26 mouse cellular contexts compared by ENCODE assay signal in genomic region chr6:121009651-121010050, GRCm38 (mm10).
"Had no signal": no experiment of that assay in that cellular context is flagged by ENCODE, and none has a peak within 500 bp of the region (broad histone marks: within the 10 kb centered on the region; RNA-seq: fewer than 3 reads in every experiment).

No protein-coding gene starts in this region.

- H3K9me3 ChIP-seq: embryonic facial prominence, embryonic 10.5 days; embryonic facial prominence, embryonic 12.5 days; embryonic facial prominence, embryonic 13.5 days; embryonic facial prominence, embryonic 15.5 days; forebrain, embryonic 10.5 days; forebrain, embryonic 12.5 days; forebrain, embryonic 13.5 days; forebrain, embryonic 15.5 days; heart, embryonic 10.5 days had no signal

- ATAC-seq: forebrain, embryonic 13.5 days; forebrain, embryonic 14.5 days; forebrain, embryonic 15.5 days; forebrain, embryonic 16.5 days; forebrain, postnatal 0 days had no signal

- H3K9ac ChIP-seq: embryonic facial prominence, embryonic 12.5 days; embryonic facial prominence, embryonic 13.5 days; embryonic facial prominence, embryonic 15.5 days; forebrain, embryonic 12.5 days; forebrain, embryonic 13.5 days; forebrain, embryonic 15.5 days; forebrain, postnatal 0 days had no signal

- H3K4me2 ChIP-seq: embryonic facial prominence, embryonic 12.5 days; embryonic facial prominence, embryonic 13.5 days; embryonic facial prominence, embryonic 15.5 days; forebrain, embryonic 12.5 days; forebrain, embryonic 13.5 days; forebrain, embryonic 15.5 days had no signal

- H3K27me3 ChIP-seq: embryonic facial prominence, embryonic 12.5 days; embryonic facial prominence, embryonic 13.5 days; embryonic facial prominence, embryonic 15.5 days; forebrain, embryonic 12.5 days; forebrain, embryonic 13.5 days; forebrain, embryonic 15.5 days had no signal

- DNase-seq: cerebellum, postnatal 10 days; cerebellum, postnatal 14 days; cerebellum, postnatal 25 days; cerebellum, postnatal 36 days; embryo, embryonic 11 days; forebrain, postnatal 0 days; gastrocnemius, adult 2 months; gastrocnemius, postnatal 10 days; gastrocnemius, postnatal 14 days; gastrocnemius, postnatal 25 days; gastrocnemius, postnatal 36 days; heart, adult 11 months; heart, adult 18-20 months; heart, adult 2 months had no signal

- H3K4me1 ChIP-seq: embryonic facial prominence, embryonic 12.5 days; embryonic facial prominence, embryonic 15.5 days; forebrain, embryonic 10.5 days; forebrain, embryonic 12.5 days; forebrain, embryonic 15.5 days had no signal

- H3K27ac ChIP-seq: embryonic facial prominence, embryonic 10.5 days; embryonic facial prominence, embryonic 12.5 days; embryonic facial prominence, embryonic 13.5 days; embryonic facial prominence, embryonic 15.5 days; forebrain, embryonic 10.5 days; forebrain, embryonic 12.5 days; forebrain, embryonic 13.5 days; forebrain, embryonic 15.5 days; gastrocnemius, adult 2 months; heart, adult 2 months; heart, embryonic 10.5 days had no signal

- H3K4me3 ChIP-seq: embryonic facial prominence, embryonic 10.5 days; embryonic facial prominence, embryonic 12.5 days; embryonic facial prominence, embryonic 13.5 days; embryonic facial prominence, embryonic 15.5 days; erythroblast, embryonic 14.5 days; forebrain, embryonic 10.5 days; forebrain, embryonic 12.5 days; forebrain, embryonic 13.5 days; forebrain, embryonic 15.5 days; gastrocnemius, adult 2 months; heart, adult 2 months; heart, embryonic 10.5 days had no signal
